In genomic region chr2:59161441-59162284, GRCm38 (mm10) we compare ENCODE assay signal across 8 mouse cellular contexts. TPM values are rescaled to one million over a fixed set of nuclear protein-coding genes. Genes with fewer than 3 reads are reported as not detected.
DNase-seq lines count a peak whose midpoint lies in the region; ATAC-seq and TF ChIP-seq lines count a peak whose summit lies in the region.

No protein-coding gene starts in this region.

- peak; percentile 54 for ATAC-seq in intestine, embryonic 14.5 days (replicated peaks; ENCODE audit: low FRiP score, low TSS enrichment, low read depth)

- no peaks in the 10 kb centered on the region for H3K9me3 ChIP-seq in intestine, embryonic 14.5 days (ENCODE audit: control insufficient read depth, low read length)
- no peaks in the 10 kb centered on the region for H3K9me3 ChIP-seq in megakaryocyte, embryonic 14.5 days

- no peaks in the 10 kb centered on the region for H3K27me3 ChIP-seq in intestine, embryonic 14.5 days (replicated peaks; ENCODE audit: control insufficient read depth, insufficient read depth, low read length)
- H3K27me3 ChIP-seq in megakaryocyte, embryonic 14.5 days (replicated peaks), result no peaks in the 10 kb centered on the region

- intact Hi-C loops in left cerebral cortex, postnatal 10 days (cut with DNase I), result loop anchor here (5.0 kb wide), 3 partner anchors 151 to 324 kb away; no protein-coding TSS in a partner anchor

- 0 out of 2 replicates have a peak, but pooled peaks have one; percentile 7 for TF ChIP-seq POLR2A in cortical plate, adult 2 months (IDR thresholded peaks at IDR 0.05; ENCODE audit: extremely low read depth, insufficient read depth, low read length)

- H3K36me3 ChIP-seq in intestine, embryonic 14.5 days (ENCODE audit: control insufficient read depth, insufficient read depth, low read length), result no peaks in the 10 kb centered on the region
- peaks cover 8% of the 10 kb centered on the region for H3K36me3 ChIP-seq in megakaryocyte, embryonic 14.5 days (replicated peaks; ENCODE audit: low read length)

- peak overlapping the region; percentile 55 for H3K4me3 ChIP-seq in cortical plate, adult 2 months (ENCODE audit: insufficient read depth, low read length)
- peak overlapping the region; percentile 90 for H3K4me3 ChIP-seq in intestine, embryonic 14.5 days (ENCODE audit: low read depth, low read length)
- peak overlapping the region; percentile 98 for H3K4me3 ChIP-seq in megakaryocyte, embryonic 14.5 days (replicated peaks)

- peak; percentile 59 for DNase-seq in adipocyte (ENCODE audit: low spot score)
- DNase-seq in gastrocnemius, postnatal 25 days, result peak; percentile 40
- DNase-seq in intestine, embryonic 14.5 days (ENCODE audit: low spot score), result peak; percentile 84
- peak; percentile 66 to 86 for DNase-seq in left cerebral cortex, postnatal 10 days (ENCODE audit: extremely low spot score in 1 of 2, low spot score in 2 of 2)
- DNase-seq in right cerebral cortex, postnatal 14 days, result peak; percentile 72
- peak; percentile 47 to 62 for DNase-seq in urinary bladder, postnatal 36 days (ENCODE audit: low spot score in 2 of 2)

- TF ChIP-seq CTCF in cortical plate, adult 2 months (IDR thresholded peaks at IDR 0.05; ENCODE audit: extremely low read depth, insufficient read depth, low read length), result 0 out of 2 replicates have a peak, but pooled peaks have one; percentile 18

- peak overlapping the region; percentile 81 for H3K9ac ChIP-seq in intestine, embryonic 14.5 days (ENCODE audit: low read length)

- H3K4me2 ChIP-seq in intestine, embryonic 14.5 days (ENCODE audit: low read length), result peak overlapping the region; percentile 65

- under 1% methylated on average over 73 of the region's 74 CpGs for WGBS in intestine, embryonic 14.5 days

- H3K4me1 ChIP-seq in cortical plate, adult 2 months (ENCODE audit: control insufficient read depth, insufficient read depth, low read length), result peaks cover 2% of the 10 kb centered on the region; the same call in 1 of the 2 replicates
- H3K4me1 ChIP-seq in intestine, embryonic 14.5 days (replicated peaks; ENCODE audit: control insufficient read depth, insufficient read depth, low read length), result peaks cover 16% of the 10 kb centered on the region
- peaks cover 41% of the 10 kb centered on the region for H3K4me1 ChIP-seq in megakaryocyte, embryonic 14.5 days

- H3K27ac ChIP-seq in cortical plate, adult 2 months (ENCODE audit: insufficient read depth, low read length), result peak overlapping the region; percentile 69
- H3K27ac ChIP-seq in intestine, embryonic 14.5 days (ENCODE audit: low read depth), result peak overlapping the region; percentile 84

RNA-seq across cellular contexts. Expression of gene Pkp4, which starts 1.0 kb away (rescaled TPM):
- 132 and 144 TPM in 2 replicates for polyA plus RNA-seq in cortical plate, adult 2 months (2012; rRNA removed)
- 10 to 100 TPM; 27.3 to 27.9 TPM for total RNA-seq in gastrocnemius, postnatal 25 days (2021)
- polyA plus RNA-seq in intestine, embryonic 14.5 days (2014; fragmentation: Nextera tagmentation; extraction: Ambion mirVana), result 24.4 and 25.6 TPM in 2 replicates
- 100 to 1,000 TPM; 208 to 229 TPM for total RNA-seq in left cerebral cortex, postnatal 10 days (2021)
- polyA plus RNA-seq in megakaryocyte, embryonic 14.5 days (2012; ENCODE audit: insufficient read depth, low replicate concordance), result 20.4 and 25.2 TPM in 2 replicates

RNA-seq across cellular contexts. Expression of gene Ccdc148, which starts 1.2 kb away (rescaled TPM):
- polyA plus RNA-seq in cortical plate, adult 2 months (2012; rRNA removed), result 6.9 and 7.1 TPM in 2 replicates
- not detected for total RNA-seq in gastrocnemius, postnatal 25 days (2021)
- polyA plus RNA-seq in intestine, embryonic 14.5 days (2014; fragmentation: Nextera tagmentation; extraction: Ambion mirVana), result 0.51 and 0.62 TPM in 2 replicates
- total RNA-seq in left cerebral cortex, postnatal 10 days (2021), result 10 to 100 TPM; 12.6 to 13.8 TPM
- not detected in 2 replicates for polyA plus RNA-seq in megakaryocyte, embryonic 14.5 days (2012; ENCODE audit: insufficient read depth, low replicate concordance)

Comparison
In these comparisons a context has a peak if more than half of its experiments do, and no peak if none do; other contexts are left out.
1. Peak in every context shown above with its lines: DNase-seq, ATAC-seq, H3K4me3 ChIP-seq and H3K27ac ChIP-seq.